Mouse (Mus musculus): ENCODE measurements at regions not wholly inside any gene's neighbourhood (a gene's known extent, or its start where the extent isn't known, plus 50 kb on each side); places are given as distances from the start of the nearest gene placed in this dataset.

GRCm38 (mm10) chr5:127036472-127036871 is 205.1 kb upstream of the Tmem132c start:
- Histone ChIP-seq H3K79me2 (replicated peaks; ENCODE audit: control insufficient read depth, extremely low read depth, insufficient read depth, poor library complexity, severe bottlenecking) (no peaks in the 10 kb centered on the region), H3K9me3 (replicated peaks; ENCODE audit: low read length) (peaks cover 73% of the 10 kb centered on the region), H3K4me1 (ENCODE audit: control insufficient read depth in 1 of 2, insufficient read depth in 2 of 2) (no peaks in the 10 kb centered on the region), H3K9ac (ENCODE audit: insufficient read depth, low read depth) (no peak overlapping the region), H3K27me3 (replicated peaks) (no peaks in the 10 kb centered on the region), H3K27ac (ENCODE audit: insufficient read depth, low read depth) (no peak overlapping the region), H3K4me2 (ENCODE audit: insufficient read depth, low read depth, poor library complexity, severe bottlenecking) (no peak overlapping the region), H3K36me3 (replicated peaks in 1 of 2; ENCODE audit: control insufficient read depth in 1 of 2, insufficient read depth in 1 of 2, low read length in 1 of 2) (no peaks in the 10 kb centered on the region), H3K4me3 (replicated peaks in 1 of 3; ENCODE audit: low read depth in 2 of 3, low read length in 2 of 3, poor library complexity in 1 of 3) (no peak overlapping the region)
- no peak for TF ChIP-seq E2F4 (IDR thresholded peaks at IDR 0.05; ENCODE audit: insufficient replicate concordance, low read depth, low read length)
- no peak for TF ChIP-seq USF2 (conservative IDR thresholded peaks at IDR 0.05; ENCODE audit: low read depth, low read length)
- TF ChIP-seq JUND (conservative IDR thresholded peaks at IDR 0.05; ENCODE audit: low read depth, low read length) = no peak
- no peak for TF ChIP-seq SIN3A (IDR thresholded peaks at IDR 0.05; ENCODE audit: low read length)
- no peak for TF ChIP-seq ELF1 (IDR thresholded peaks at IDR 0.05; ENCODE audit: low read depth, low read length)
- no peak for TF ChIP-seq MEF2A (IDR thresholded peaks at IDR 0.05; ENCODE audit: borderline replicate concordance, low read depth, low read length)
- TF ChIP-seq RCOR1 (conservative IDR thresholded peaks at IDR 0.05; ENCODE audit: low read depth, low read length) = no peak
- no peak for TF ChIP-seq ZMIZ1 (IDR thresholded peaks at IDR 0.05; ENCODE audit: low read depth, low read length)
- no peak for TF ChIP-seq TBP (conservative IDR thresholded peaks at IDR 0.05; ENCODE audit: low read depth, low read length)
- no peak for TF ChIP-seq ZC3H11A (IDR thresholded peaks at IDR 0.05; ENCODE audit: low read depth, low read length)
- TF ChIP-seq GABPA (IDR thresholded peaks at IDR 0.05; ENCODE audit: insufficient replicate concordance, low read depth, low read length) = no peak
- TF ChIP-seq UBTF (IDR thresholded peaks at IDR 0.05; ENCODE audit: low read depth, low read length) = no peak
- DNase-seq (ENCODE audit: extremely low read depth) = no peak
- dilution Hi-C loops (cut with MboI; ENCODE audit: extremely low pct_ligation_motif_present, extremely low pct_unique_long_range_greater_than_20kb, low sequenced_read_pairs) = no loop called here
- in situ Hi-C loops (cut with MboI; ENCODE audit: low pct_ligation_motif_present, low pct_unique_long_range_greater_than_20kb, low sequenced_read_pairs) = no loop called here

- in situ Hi-C loops (cut with MboI; ENCODE audit: low pct_ligation_motif_present, low pct_unique_long_range_greater_than_20kb, low sequenced_read_pairs) (no loop called here), dilution Hi-C loops (cut with MboI; ENCODE audit: extremely low pct_ligation_motif_present, extremely low pct_unique_long_range_greater_than_20kb, low sequenced_read_pairs) (no loop called here)
- TF ChIP-seq CHD2 (IDR thresholded peaks at IDR 0.05; ENCODE audit: low read length) (no peak), ZMIZ1 (IDR thresholded peaks at IDR 0.05; ENCODE audit: low read depth, low read length) (no peak)
- Histone ChIP-seq H3K4me3 (replicated peaks in 1 of 3; ENCODE audit: low read depth in 2 of 3, low read length in 2 of 3, poor library complexity in 1 of 3) (no peak overlapping the region), H3K27ac (ENCODE audit: insufficient read depth, low read depth) (no peak overlapping the region), H3K4me1 (ENCODE audit: control insufficient read depth in 1 of 2, insufficient read depth in 2 of 2) (no peaks in the 10 kb centered on the region), H3K9me3 (replicated peaks; ENCODE audit: low read length) (peaks cover 66% of the 10 kb centered on the region), H3K9ac (ENCODE audit: insufficient read depth, low read depth) (no peak overlapping the region), H3K36me3 (replicated peaks in 1 of 2; ENCODE audit: control insufficient read depth in 1 of 2, insufficient read depth in 1 of 2, low read length in 1 of 2) (no peaks in the 10 kb centered on the region), H3K4me2 (ENCODE audit: insufficient read depth, low read depth, poor library complexity, severe bottlenecking) (no peak overlapping the region), H3K27me3 (replicated peaks) (no peaks in the 10 kb centered on the region), H3K79me2 (replicated peaks; ENCODE audit: control insufficient read depth, extremely low read depth, insufficient read depth, poor library complexity, severe bottlenecking) (no peaks in the 10 kb centered on the region)
- DNase-seq (ENCODE audit: extremely low read depth) = no peak
Observed at GRCm38 (mm10) chr5:127057770-127058169, 183.8 kb upstream of the Tmem132c start.

DNA sequence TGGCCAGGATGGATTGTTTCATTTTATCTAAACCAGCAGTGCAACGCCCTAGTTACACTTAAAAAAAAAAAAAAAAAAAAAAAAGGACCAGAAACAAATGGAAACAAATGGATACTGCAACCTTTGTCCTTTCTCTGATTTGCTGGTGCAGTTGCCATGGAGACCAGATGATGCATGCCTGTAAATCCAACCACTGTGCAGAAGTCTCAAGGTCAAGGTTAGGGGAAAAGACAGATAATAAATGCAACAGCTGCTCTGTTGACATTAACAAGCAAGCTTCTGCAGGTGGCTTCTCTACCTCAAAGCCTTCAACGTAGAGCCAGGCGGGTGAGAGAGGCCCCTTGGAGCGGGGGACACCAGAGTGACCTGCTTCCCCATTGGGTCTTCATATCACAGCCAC is 167.3 kb upstream of the Tmem132c start:
- Histone ChIP-seq H3K27ac (ENCODE audit: insufficient read depth, low read depth) (no peak overlapping the region), H3K27me3 (replicated peaks) (no peaks in the 10 kb centered on the region), H3K4me2 (ENCODE audit: insufficient read depth, low read depth, poor library complexity, severe bottlenecking) (no peak overlapping the region), H3K36me3 (replicated peaks in 1 of 2; ENCODE audit: control insufficient read depth in 1 of 2, insufficient read depth in 1 of 2, low read length in 1 of 2) (no peaks in the 10 kb centered on the region), H3K9ac (ENCODE audit: insufficient read depth, low read depth) (no peak overlapping the region), H3K4me1 (ENCODE audit: control insufficient read depth in 1 of 2, insufficient read depth in 2 of 2) (no peaks in the 10 kb centered on the region), H3K9me3 (replicated peaks; ENCODE audit: low read length) (peaks cover 64% of the 10 kb centered on the region), H3K79me2 (replicated peaks; ENCODE audit: control insufficient read depth, extremely low read depth, insufficient read depth, poor library complexity, severe bottlenecking) (no peaks in the 10 kb centered on the region), H3K4me3 (replicated peaks in 1 of 3; ENCODE audit: low read depth in 2 of 3, low read length in 2 of 3, poor library complexity in 1 of 3) (no peak overlapping the region)
- TF ChIP-seq PAX5 (IDR thresholded peaks at IDR 0.05; ENCODE audit: low read length) (no peak), NELFE (IDR thresholded peaks at IDR 0.05; ENCODE audit: low read depth, low read length) (no peak), HCFC1 (IDR thresholded peaks at IDR 0.05; ENCODE audit: low read depth, low read length) (no peak)
- dilution Hi-C loops (cut with MboI; ENCODE audit: extremely low pct_ligation_motif_present, extremely low pct_unique_long_range_greater_than_20kb, low sequenced_read_pairs) (no loop called here), in situ Hi-C loops (cut with MboI; ENCODE audit: low pct_ligation_motif_present, low pct_unique_long_range_greater_than_20kb, low sequenced_read_pairs) (no loop called here)
- no peak for DNase-seq (ENCODE audit: extremely low read depth)

Measured in CH12.LX (cell line).